Mouse (Mus musculus): ENCODE results near the gene Kpnb1. TPM values are rescaled to one million over a fixed set of nuclear protein-coding genes. Genes with fewer than 3 reads are reported as not detected.

The Kpnb1 gene
- total RNA-seq (2023) = 136 TPM

GRCm38 (mm10) chr11:97187764-97188642 lies at the start of gene Kpnb1:
Gene Kpnb1, minus strand, starts transcription at chr11:97187881.

GRCm38 (mm10) chr11:97151343-97151801 lies 36.3 kb downstream of the Kpnb1 start, which contains the start of gene Tbkbp1:
Gene Tbkbp1, minus strand, starts transcription at chr11:97151495.

DNA sequence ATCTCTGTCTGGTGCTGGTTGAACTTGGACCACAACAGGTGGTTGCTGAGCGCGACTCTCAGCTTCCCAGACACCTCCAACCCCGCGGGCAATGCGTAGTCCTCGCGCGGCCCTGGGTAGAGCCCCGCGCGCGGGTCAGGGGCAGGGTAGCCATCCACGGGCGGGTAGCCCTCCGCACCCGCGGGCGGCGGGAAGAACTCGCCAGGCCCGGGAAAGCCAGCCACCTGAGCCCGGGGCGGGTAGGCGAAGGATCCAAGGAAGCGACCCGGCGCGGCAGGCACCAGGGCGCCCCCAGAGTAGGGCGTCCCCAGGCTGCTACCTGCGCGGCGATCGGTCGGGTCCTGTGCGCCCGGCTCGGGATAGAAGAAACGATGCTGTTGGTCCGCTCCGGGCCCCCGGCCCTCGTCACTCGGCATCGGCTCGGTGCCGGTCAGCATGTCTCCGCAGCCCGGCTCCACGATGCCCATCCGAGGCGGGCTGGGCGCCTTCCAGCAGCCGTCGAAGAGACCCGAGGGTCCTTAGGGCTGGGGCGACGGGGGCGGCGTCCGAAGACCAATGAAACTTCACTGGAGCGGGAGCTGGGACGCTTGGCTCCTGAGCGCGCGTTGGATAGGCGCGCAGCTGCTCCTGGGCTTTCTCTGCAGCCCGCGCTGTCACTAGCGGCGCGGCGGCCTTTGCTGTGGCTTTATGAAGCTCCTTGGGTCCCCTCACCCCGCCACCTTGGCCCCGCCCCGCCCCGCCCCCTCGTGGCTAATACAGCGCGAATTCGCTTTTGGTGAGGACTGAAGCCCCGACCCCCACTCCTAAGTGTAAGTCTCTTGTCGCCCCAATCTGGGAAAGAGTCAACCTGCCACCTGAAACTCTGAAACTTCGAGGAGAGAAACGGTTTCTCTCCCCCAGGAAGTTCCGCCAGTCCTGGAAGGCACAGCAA lies 72.7 kb downstream of the Kpnb1 start, which contains the start of gene Tbx21:
Tbx21 (minus strand) TSS at position 661 of the 931 bp plus-strand sequence.

Other genes starting within 250 kb of the Kpnb1 start
- 18.1 TPM for gene Pnpo, start 243.9 kb downstream of the Kpnb1 start, total RNA-seq (2023)
- gene Sp2, start 204.9 kb downstream of the Kpnb1 start, total RNA-seq (2023) = 54.2 TPM
- 4.7 TPM for gene Sp6, start 174.5 kb downstream of the Kpnb1 start, total RNA-seq (2023)
- 3.3 TPM for gene Scrn2, start 157.9 kb downstream of the Kpnb1 start, total RNA-seq (2023)
- gene Lrrc46, start 146.5 kb downstream of the Kpnb1 start, total RNA-seq (2023) = not detected
- gene Mrpl10, start 146.3 kb downstream of the Kpnb1 start, total RNA-seq (2023) = 38.7 TPM
- 31.6 TPM for gene Osbpl7, start 137.3 kb downstream of the Kpnb1 start, total RNA-seq (2023)
- 2.4 TPM for gene Tbx21, start 72.5 kb downstream of the Kpnb1 start, total RNA-seq (2023)
- 1.2 TPM for gene Tbkbp1, start 36.4 kb downstream of the Kpnb1 start, total RNA-seq (2023)
- gene Npepps, start 92.8 kb upstream of the Kpnb1 start, total RNA-seq (2023) = 69.0 TPM
- 10.3 TPM for gene Mrpl45, start 127.8 kb upstream of the Kpnb1 start, total RNA-seq (2023)
- gene Gpr179, start 164.2 kb upstream of the Kpnb1 start, total RNA-seq (2023) = 0.30 TPM
- gene Socs7, start 174.7 kb upstream of the Kpnb1 start, total RNA-seq (2023) = 15.3 TPM
- gene Arhgap23, start 227.7 kb upstream of the Kpnb1 start, total RNA-seq (2023) = 1.1 TPM